Mouse (Mus musculus): ENCODE data around the gene Dcaf6.

Dcaf6 gene

GRCm38 (mm10) chr1:165321891-165322290 lies 138.4 kb downstream of the Dcaf6 start:
- no peak for DNase-seq (ENCODE audit: low spot score in 2 of 2)

- peak; percentile 22 to 42 for DNase-seq (ENCODE audit: low spot score in 2 of 2)
Observed at GRCm38 (mm10) chr1:165321393-165321861, 138.8 kb downstream of the Dcaf6 start.

GRCm38 (mm10) chr1:165320141-165320934 lies 139.9 kb downstream of the Dcaf6 start:
- DNase-seq (ENCODE audit: low spot score in 2 of 2), result peak; percentile 71 to 83

GRCm38 (mm10) chr1:165316361-165316760 lies 143.9 kb downstream of the Dcaf6 start:
- no peak for DNase-seq (ENCODE audit: low spot score in 2 of 2)

- no peak for DNase-seq (ENCODE audit: low spot score in 2 of 2)
Observed at GRCm38 (mm10) chr1:165308180-165308579, 152.1 kb downstream of the Dcaf6 start.

- no peak for DNase-seq (ENCODE audit: low spot score in 2 of 2)
Observed at GRCm38 (mm10) chr1:165304341-165304740, 155.9 kb downstream of the Dcaf6 start.

GRCm38 (mm10) chr1:165303209-165303608 lies 157.1 kb downstream of the Dcaf6 start:
- no peak for DNase-seq (ENCODE audit: low spot score in 2 of 2)

GRCm38 (mm10) chr1:165302455-165303208 lies 157.6 kb downstream of the Dcaf6 start:
- DNase-seq (ENCODE audit: low spot score in 2 of 2), result peak; percentile 54 to 72

- no peak for DNase-seq (ENCODE audit: low spot score in 2 of 2)
Observed at GRCm38 (mm10) chr1:165301567-165301966, 158.7 kb downstream of the Dcaf6 start.

- no peak for DNase-seq (ENCODE audit: low spot score in 2 of 2)
Observed at GRCm38 (mm10) chr1:165301108-165301507, 159.2 kb downstream of the Dcaf6 start.

GRCm38 (mm10) chr1:165295489-165295888 lies 164.8 kb downstream of the Dcaf6 start, which contains the start of gene Gpr161:
TSS of gene Gpr161 (plus strand) at chr1:165295789.
- DNase-seq (ENCODE audit: low spot score in 2 of 2), result no peak

GRCm38 (mm10) chr1:165291606-165292005 lies 168.7 kb downstream of the Dcaf6 start:
- DNase-seq (ENCODE audit: low spot score in 2 of 2), result no peak

- peak in 1 of 2 experiments; percentile 26 for DNase-seq (ENCODE audit: low spot score in 2 of 2)
Observed at GRCm38 (mm10) chr1:165289831-165290230, 170.4 kb downstream of the Dcaf6 start.

GRCm38 (mm10) chr1:165288165-165288564 lies 172.1 kb downstream of the Dcaf6 start:
- DNase-seq (ENCODE audit: low spot score in 2 of 2), result no peak

- DNase-seq (ENCODE audit: low spot score in 2 of 2), result no peak
Observed at GRCm38 (mm10) chr1:165284096-165284495, 176.2 kb downstream of the Dcaf6 start.

GRCm38 (mm10) chr1:165282967-165283345 lies 177.3 kb downstream of the Dcaf6 start:
- DNase-seq (ENCODE audit: low spot score in 2 of 2), result no peak

- DNase-seq (ENCODE audit: low spot score in 2 of 2), result no peak
Observed at GRCm38 (mm10) chr1:165282222-165282966, 177.9 kb downstream of the Dcaf6 start.

GRCm38 (mm10) chr1:165281351-165282221 lies 178.7 kb downstream of the Dcaf6 start:
- DNase-seq (ENCODE audit: low spot score in 2 of 2), result peak; percentile 61 to 77

- DNase-seq (ENCODE audit: low spot score in 2 of 2), result no peak
Observed at GRCm38 (mm10) chr1:165280741-165281140, 179.5 kb downstream of the Dcaf6 start.
